Mouse (Mus musculus) cerebellum, postnatal 10 days (tissue): ENCODE results near the gene Olfr149.
A peak's percentile ranks its signal among the peaks of the same experiment; 100 is the strongest.

Experiments
- DNase-seq, 2 experiments: peaks; one replicate each; pipeline ENCODE4 v3.0.0; 2021; ENCODE audit warnings: mixed read lengths in 2 of 2

Olfr149 gene

DNA sequence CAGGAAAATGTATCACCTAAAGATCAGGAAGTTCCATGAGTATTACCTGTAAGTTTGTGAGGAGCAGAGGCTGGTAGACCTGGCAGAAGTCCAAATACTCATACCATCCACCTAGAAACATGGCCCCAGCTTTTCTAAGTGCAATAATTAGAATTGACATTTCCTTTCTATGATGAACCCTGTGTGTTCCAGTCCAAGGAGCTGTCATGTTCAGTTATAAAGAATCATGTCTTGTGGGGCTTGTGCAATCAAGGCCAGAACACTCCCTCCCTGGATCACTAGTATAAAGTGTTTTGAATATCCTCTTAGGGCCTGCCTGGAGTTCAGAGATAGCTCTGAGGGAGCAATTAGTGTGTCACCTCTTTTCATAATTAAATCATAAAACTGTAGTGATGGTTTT, at the start of gene Olfr149:
TSS of gene Olfr149 (minus strand) at position 101 of the 400 bp plus-strand sequence.
- DNase-seq: peak in 1 of 2 experiments; percentile 3

DNA sequence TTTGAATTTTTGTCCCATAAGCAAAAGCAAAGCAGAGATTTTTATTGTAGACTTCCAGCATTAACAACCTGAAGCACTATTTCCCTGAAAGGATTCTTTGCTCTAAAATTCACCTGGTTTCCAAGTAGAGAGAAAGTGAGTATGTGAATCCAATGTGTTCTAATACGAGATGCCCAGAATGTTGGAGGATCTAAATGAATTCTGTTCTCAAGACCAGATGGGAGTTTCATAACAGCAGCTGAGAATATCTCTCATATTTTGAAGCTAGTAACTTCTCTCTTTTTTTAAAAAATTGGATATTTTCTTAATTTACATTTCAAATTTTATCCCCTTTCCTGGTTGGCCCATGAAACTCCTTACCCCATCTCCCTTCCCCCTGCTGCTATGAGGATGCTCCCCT, 39.5 kb upstream of the Olfr149 start:
- no peak for DNase-seq

DNA sequence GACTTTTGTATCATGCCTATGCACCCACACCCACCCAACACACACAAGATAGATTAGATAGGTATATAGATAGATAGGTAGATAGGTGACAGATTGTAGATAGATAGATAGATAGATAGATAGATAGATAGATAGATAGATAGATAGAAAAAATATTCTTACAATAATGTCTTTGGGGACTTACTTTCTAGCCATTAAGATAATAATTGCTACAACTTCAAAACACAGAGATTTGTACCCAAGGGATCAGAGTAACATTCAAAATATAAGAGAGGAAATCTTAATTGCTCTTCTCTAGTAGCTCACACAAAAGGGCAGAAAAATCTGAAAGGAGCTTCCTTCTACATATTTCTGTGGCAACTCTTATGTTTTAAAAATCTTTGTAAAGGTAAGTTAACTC, 39.0 kb upstream of the Olfr149 start, which contains the start of gene Olfr967:
TSS of gene Olfr967 (plus strand) at position 301 of the 400 bp plus-strand sequence.
- DNase-seq: no peak

DNA sequence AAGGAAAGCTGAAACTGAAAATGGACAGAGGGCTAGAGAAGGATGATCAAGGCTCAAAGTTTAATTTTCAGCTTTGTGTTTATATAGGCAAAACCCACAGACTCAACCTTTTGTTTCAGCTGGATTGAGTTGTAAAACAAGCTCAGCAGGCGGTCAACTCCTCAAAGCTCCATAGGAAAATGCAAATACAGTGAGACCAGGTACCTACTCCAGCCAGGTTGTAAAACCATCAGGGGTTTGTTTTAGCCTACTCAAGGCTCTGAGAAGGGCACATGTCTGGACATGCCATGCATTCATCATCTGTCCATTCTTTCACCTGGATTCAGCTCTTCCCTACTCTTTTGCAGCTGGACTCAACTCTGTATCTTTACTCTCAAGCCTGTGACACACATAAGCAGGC, 33.8 kb upstream of the Olfr149 start:
- DNase-seq: no peak

DNA sequence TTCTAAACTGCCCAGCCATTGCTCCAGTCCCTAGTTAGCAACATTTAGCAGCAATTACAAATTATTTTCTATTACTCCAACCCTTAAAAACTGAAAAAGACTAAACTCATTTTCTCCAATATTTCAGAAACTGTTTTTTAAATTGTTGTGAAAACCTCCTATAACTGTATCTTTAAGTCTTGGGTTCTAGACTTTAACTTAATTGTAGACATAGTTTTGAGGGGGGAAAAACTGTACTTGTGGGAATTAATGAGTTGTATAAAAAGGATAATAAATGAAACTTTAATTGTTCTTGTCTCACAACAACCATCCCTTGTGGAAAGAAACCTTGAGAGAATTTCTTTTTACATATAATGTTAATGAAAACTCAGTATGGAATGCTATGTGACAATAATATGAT, 23.8 kb upstream of the Olfr149 start, which contains the start of gene Olfr150:
TSS of gene Olfr150 (plus strand) at position 301 of the 400 bp plus-strand sequence.
- DNase-seq: no peak

DNA sequence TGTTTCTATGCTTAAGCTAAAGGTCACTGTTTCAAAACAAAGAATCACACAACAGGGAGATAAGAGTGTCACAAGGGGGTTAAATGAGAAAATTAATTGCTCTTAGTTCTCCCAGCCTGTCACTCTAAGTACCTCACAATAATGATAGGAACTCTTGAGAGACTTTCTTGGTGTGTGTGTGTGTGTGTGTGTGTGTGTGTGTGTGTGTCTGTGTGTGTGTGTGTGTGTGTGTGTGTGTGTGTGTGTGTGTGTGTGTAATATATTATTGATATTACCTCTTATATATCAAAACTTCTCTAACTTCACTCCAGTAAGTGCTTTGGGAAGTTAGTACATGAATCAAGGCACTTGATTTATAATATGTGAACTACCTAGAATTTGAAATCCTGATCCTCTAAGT, 4.1 kb upstream of the Olfr149 start, which contains the start of gene Olfr965:
TSS of gene Olfr965 (plus strand) at position 301 of the 400 bp plus-strand sequence.
- no peak for DNase-seq

DNA sequence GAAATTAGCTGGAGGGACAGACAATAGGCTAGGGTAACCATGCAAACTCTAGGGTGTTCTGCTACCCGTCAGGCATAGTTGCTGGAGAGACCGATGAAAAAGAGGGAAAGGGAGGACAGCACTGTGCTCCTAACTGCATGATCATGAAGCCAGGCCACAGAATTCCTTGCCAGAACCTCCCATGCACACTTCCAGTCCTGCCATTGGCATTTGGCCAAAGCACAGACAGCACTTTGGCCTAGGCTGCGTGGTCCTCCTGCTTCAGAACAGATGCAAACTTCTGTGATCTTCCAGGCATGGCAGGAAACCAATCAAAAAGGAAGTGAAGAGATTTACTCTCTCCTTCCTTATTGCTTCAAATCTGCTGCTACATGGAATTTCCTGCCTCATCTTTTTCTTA, 2.0 kb upstream of the Olfr149 start:
- DNase-seq: peak; percentile 58 to 72

DNA sequence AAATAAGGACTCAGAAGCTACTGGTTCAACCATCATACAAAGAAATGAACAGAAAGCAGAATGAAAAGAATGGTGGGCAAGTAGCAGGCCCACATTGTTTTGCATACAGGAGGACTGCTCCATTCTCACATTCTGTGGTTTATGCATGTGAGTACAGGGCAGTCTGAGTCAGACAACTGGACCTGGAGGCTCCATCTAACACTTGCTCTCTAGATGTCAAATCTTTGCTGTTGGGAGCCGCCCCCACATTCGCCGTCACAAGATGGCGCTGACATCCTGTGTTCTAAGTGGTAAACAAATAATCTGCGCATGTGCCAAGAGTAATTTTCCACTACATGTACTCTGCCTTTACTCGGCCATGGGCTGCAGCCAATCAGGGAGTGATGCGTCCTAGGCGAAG, 5.8 kb downstream of the Olfr149 start:
- peak in 1 of 2 experiments; percentile 1 for DNase-seq

DNA sequence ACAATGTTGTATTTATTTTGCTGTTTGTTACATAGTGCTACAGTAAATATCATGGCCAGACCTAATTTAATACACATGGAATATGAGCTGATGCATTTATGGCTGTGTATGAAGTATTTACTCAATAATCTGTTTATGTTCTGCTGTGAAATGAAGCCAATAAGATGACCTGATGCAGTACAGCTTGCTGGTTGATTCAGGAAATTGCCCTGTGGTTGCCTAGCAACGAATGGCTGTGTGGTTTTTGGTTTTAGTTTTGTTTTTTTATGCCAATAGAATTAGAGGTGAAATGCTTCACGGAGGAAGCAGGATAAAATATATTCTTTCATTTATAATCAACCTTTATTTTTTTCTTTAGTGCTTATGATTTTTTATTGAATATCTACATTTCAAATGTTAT, 27.6 kb downstream of the Olfr149 start:
- peak in 1 of 2 experiments; percentile 1 for DNase-seq

DNA sequence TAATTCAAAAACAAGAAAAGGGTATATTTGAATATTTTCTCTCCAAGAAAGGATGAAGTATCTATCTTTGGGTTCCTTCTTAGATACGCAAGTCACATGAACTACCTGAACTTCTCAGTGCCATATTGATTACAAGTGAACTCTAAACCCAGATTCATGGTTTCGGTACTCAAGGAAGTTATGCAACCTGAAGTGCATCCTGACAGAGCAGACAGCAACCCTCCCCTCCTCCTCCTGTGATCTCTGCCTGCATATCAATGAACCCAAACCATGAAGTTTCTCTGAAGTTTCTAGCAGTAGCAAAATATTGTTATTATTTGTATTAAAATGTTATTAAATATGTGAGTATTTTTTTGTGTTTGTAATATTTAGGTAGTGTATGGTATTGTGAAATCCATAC, 28.4 kb downstream of the Olfr149 start:
- DNase-seq: no peak

DNA sequence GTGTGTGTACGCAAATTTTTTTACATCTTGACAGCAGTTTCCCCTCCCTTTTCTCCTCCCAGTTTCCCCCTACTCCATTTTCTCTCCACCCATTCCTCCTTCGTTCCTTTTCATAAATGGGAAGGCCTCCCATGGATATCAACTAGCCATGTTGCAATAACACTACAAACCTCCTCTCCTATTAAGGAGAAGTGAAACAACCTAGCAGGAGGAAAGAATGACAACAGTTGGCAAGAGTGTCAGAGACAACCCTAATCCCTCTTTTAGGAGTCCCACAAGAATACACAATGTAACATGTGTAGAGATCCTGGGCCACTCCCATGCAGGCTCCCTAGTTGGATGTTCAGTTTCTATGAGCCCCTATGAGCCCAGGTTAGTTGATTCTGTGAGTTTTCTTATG, 32.1 kb downstream of the Olfr149 start:
- DNase-seq: no peak

DNA sequence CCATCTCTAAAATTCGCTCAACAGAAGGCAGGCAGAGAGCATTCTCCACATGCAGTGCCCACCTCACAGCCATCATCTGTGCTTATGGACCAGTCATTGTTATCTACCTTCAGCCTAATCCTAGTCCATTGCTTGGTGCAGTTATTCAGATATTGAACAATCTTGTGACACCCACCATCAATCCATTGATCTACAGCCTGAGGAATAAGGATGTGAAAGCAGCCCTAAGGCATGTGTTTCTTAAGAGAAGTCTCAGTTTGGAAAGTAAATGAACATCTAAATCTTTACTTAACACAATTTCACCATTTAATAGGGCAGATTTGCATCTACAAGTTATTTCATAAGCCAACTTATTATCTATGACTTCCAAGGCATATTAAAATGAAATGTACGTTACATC, 37.2 kb downstream of the Olfr149 start:
- DNase-seq: no peak

DNA sequence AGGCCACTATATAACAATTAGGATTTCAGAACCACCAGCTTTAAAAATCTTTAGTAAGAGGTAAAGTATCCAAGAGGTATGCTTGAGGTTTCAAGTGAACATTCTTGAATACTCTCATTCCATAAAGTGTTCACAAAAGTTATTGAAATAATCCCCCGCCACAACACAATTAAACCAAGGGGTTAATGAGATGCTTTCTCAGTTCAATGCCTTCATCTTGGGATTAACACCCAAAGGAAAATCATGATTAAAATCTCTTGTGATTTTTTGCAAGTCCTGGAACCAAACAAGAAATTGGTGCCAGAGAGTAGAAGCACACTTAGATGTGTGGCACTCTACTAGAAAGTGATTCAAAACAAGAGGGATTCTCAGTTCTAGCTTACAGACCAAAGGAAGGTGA, 40.0 kb downstream of the Olfr149 start, which contains the start of gene Olfr963:
TSS of gene Olfr963 (plus strand) at position 301 of the 400 bp plus-strand sequence.
- no peak for DNase-seq

DNA sequence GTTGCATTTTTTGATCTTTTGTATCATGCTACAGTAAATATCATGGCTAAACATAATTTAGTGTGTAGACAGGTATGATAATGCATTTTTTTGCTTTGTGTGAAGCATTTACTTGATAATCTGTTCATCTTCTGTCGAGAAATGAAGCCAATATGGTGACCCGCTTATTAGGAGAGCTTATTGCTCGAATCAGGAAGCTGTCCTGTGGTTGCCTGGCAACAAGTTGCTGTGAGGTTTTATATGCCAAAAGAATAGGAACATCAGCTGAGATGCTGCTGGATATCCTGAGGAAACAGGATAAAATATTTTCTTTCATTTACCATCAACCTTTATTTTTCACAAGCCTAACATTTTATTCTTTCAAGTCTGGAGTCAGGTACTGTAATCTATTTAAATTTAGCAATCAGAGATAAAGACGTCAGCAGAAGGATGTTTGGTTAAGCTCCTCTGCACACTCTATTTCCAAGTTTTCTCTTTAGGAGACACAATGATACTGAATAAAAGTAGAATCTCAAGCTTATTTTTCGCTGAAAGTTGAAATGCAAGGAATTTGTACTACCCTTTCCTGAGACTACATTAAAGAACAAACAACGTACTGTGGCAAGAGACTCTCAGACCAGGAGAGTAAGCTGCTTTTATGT, 52.0 kb downstream of the Olfr149 start:
- DNase-seq: no peak
